Mouse (Mus musculus) embryo, embryonic 10 days (tissue): ENCODE data around the gene Camkv.

Experiments used
- DNase-seq: peaks from one replicate; pipeline ENCODE4 v3.0.0-alpha.2; 2015; ENCODE audit warnings: low spot score

Gene Camkv

DNA sequence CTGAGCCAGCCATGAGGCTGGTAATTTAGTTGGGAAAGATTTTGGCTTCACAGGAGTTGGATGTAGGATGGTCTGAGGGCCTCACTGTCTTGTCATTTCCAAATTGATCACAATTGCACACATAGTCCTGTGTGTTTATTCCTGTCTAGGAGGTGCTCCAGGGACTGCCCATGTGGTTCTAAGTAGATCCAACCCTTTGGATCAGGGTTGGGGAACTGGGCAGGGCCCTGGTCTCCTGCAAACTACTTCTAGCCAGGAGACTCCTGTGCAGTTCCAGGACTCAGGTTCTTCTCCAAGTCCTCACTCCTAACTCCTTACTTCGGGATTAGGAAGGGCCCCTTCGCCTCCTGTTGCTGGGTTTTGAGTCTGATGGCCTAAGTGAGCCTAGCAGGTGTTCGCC, at the start of gene Camkv:
Camkv (plus strand) TSS at position 301 of the 400 bp plus-strand sequence.
- DNase-seq = no peak

DNA sequence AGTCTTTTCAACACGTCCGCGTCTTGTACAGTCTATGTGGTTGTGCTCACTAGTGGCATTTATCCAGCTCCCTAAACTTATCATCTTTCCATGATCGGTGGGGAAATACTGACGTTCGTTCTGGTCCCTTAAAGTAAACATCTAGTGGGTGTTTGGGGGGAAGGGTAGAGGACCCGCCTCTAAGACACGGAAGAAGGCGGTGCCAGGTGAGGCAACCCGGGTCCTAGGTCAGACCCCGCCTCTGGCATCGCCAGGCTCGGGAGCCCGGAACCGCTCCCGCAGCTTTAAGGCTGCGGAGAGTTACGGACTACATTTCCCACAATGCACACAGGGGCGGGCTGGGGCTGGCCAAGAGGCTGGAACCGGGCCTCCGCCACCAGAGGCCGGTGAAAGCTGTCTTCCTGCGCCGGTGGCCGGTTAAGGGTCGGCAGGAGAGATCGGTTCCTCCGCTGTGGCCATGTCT, 47.6 kb upstream of the Camkv start, which contains the start of gene Mon1a:
Mon1a (plus strand) TSS at position 348 of the 463 bp plus-strand sequence.
- DNase-seq = peak; percentile 89

DNA sequence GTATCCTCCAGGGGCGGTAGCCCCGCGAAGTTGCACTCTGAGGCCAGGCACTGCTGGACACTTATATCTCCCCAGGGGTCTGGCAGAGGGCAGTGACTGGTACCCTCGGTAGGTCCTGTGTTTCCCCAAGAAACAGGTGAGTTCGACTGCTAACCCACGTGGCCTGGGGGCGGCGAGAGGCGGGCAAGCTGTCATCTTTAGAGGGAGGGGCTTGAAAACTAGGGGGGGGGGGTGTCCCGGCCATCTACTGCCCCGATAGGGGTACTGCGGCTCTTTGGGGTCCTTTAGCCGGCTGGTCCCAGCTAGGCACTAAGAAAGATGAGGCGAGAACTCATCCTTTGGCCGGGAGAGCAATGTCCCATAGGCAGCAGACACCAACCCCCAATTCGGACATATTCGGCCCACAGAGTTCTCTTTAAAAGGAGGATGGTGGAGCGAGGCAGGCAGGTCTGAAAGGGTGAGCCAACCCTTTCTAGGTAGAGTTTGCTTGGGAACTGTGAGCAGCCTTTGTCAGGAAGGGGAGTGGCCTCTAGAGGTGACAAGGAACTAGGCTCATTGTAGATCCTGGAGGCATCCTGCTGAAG, 47.1 kb upstream of the Camkv start:
- peak; percentile 42 for DNase-seq

DNA sequence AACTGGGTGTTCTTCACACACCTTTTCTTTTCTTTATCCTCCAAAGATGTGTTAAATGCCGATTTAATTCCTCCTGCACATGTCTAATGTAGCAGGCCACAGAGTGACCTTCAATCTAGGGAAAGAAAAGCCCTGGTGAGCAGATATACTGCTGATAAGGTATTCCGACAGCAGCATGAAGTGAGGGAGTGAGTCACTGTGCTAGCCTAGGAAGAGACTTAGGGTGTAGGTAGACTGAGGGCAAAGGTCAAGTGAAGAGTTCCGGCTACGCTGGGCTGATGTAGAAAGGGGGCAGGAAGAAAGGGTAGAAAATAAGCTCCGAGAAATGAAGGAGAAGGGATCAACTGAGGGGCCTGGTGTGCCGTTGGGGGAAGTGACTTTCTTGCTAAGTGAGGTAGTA, 45.2 kb upstream of the Camkv start:
- DNase-seq = no peak

DNA sequence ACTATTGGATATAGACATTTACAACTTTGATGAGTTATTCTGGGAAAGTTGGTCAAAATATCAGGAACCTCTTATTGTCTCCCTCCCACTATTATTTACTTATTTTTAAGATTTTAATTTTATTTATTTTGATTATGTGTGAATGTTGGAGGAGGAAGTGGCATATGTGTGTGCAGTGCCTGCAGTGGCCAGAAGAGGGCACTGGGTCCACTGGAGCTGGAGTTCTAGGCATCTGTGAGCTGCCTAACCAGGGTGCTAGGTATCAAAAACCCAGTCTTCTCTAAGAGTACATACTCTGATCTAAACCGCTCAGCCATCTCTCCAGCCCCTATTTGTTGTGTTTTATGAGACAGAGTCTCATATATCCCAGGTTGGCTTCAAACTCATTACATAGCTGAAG, 44.5 kb upstream of the Camkv start:
- no peak for DNase-seq

DNA sequence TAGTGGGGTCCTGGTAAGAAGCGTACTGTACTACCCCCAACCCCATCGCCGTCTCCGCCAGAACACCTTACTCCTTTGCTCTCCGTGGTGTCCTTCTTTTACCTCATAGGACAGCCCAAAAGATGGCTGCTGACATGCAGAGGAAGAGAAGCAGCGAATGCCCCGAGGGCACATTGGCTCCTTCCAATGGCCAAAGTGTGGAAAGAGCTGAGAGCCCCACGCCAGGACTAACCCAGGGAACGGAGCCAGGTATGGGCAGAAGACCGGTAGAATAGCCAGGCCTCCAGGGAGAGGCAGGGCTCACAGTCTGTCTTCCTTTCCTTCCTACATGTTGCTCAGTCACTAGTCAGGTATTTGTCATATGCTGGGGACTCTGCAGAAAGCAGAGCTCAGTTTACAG, 36.9 kb upstream of the Camkv start:
- DNase-seq = no peak

DNA sequence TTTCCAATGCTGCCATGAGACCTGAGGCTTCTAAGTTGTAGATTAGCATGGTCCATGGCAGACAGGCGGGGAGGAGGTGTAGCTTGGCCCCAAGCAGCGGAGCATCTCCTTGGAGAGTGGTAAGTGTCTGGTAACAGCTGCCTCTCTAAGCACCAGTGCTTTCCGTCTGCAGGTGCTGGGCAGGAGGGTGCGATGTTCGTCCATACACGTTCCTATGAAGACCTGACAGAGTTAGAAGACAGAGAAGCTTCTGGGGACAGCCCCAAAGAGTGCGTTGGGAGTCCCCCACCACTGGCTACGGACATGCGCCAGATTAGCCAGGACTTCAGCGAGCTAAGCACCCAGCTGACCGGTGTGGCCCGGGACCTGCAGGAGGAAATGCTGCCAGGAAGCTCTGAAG, 35.6 kb upstream of the Camkv start:
- no peak for DNase-seq

DNA sequence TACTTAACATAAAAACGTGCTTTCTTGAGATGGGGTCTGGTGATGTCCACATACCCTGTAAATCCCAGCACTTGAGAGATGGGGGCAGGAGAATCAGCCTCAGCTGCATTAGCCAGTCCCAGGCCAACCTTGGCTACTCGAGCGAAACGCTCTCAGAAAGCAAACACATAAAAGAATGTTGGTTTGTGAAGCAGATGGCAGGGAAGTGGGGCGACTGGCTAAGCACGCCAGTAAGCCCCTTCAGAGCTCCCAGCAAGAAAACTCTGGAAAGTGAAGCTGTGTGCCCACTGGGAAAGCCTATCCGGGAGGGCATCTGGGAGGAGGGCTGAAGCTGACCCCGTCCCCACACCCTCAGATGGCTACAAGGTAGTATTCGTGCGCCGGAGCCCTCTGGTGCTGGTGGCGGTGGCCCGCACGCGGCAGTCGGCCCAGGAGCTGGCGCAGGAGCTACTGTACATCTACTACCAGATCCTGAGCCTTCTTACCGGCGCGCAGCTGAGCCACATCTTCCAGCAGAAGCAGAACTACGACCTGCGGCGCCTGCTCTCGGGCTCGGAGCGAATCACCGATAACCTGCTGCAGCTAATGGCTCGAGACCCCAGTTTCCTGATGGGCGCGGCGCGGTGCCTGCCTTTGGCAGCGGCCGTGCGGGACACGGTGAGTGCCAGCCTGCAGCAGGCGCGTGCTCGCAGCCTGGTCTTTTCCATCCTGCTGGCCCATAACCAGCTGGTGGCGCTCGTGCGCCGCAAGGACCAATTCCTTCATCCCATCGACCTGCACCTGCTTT, 34.4 kb upstream of the Camkv start:
- peak; percentile 91 for DNase-seq

DNA sequence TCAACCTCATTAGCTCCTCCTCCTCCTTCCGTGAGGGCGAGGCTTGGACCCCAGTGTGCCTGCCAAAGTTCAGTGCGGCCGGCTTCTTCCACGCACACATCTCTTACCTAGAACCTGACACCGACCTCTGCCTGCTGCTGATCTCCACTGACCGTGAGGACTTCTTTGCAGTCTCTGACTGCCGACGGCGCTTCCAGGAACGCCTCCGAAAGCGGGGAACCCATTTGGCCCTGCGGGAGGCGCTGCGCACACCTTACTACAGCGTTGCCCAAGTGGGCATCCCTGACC, 33.9 kb upstream of the Camkv start:
- no peak for DNase-seq

DNA sequence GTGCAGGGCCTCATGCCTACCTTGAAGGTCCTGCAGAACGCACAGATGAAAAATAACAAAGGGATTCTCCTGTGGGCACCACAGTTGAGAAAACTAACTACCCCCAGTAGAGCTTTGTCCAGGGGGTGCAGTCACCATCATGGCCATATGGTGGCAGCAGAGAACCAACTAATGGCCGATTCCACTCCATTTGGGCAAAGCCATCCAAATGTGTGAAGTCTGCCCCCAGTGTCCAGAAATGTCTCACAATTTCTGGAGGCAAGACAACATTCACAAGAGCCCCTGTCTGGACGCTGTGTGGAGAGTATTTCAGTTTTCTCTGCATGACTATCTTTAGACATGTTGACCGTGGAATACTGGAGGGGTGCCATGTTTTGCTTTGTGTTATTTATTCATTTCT, 30.7 kb upstream of the Camkv start:
- peak; percentile 94 for DNase-seq

DNA sequence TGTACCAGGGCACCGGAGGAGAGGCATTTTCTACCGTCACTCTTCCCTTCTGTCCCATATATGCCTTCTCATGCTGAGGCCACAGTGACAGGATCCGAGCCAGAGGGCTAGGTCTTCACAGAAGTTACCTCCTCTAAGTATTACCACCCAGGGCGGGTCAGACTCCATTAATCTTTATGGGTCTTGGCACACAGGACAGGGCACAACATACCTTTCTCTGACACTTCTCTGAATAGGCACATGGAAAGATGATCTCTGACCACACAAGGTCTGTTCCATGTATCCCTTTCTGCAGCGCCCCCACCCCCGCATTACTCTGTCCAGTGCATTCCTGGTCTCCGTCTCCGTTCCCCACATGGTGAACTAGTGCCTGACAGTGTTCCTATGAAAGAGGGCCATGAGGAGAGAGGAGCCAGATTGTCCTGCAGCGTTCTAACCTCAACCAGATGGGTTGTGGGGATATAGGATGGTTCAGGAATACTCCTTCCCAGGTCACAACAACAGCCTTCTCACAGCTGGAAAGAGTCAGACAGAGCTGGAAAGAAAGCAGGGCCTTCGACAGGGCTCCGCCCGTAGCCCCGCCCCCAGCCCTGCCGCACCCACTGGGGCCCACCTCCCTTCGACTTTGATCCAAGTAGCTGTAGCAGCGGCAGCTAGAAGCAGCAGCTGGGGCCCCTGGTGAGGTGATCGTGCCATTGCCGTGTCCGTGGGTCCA, 29.1 kb upstream of the Camkv start, which contains the start of gene Mst1r:
Mst1r (plus strand) TSS at position 622 of the 715 bp plus-strand sequence.
- peak; percentile 75 for DNase-seq

DNA sequence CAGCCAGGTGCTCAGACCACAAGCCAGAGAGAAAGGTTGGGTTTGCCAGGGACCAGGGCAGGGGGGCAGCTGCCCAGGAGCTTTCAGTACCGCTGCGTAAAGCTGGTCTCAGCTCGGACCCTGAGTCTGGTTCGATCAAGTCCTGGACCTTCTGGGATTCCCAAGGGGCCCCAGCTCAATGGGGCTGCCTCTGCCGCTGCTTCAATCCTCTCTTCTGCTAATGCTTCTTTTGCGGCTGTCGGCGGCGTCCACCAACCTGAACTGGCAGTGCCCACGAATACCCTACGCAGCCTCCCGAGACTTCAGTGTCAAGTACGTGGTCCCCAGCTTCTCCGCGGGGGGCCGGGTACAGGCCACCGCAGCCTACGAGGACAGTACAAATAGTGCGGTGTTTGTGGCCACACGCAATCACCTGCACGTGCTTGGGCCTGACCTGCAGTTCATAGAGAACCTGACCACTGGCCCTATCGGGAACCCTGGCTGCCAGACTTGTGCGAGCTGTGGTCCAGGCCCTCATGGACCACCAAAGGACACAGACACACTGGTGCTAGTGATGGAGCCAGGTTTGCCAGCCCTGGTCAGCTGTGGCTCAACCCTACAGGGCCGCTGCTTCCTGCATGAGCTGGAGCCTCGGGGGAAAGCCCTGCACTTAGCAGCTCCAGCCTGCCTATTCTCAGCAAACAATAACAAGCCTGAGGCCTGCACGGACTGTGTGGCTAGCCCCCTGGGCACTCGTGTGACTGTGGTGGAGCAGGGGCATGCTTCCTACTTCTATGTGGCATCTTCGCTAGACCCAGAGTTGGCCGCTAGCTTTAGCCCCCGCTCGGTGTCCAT, 28.3 kb upstream of the Camkv start:
- no peak for DNase-seq

DNA sequence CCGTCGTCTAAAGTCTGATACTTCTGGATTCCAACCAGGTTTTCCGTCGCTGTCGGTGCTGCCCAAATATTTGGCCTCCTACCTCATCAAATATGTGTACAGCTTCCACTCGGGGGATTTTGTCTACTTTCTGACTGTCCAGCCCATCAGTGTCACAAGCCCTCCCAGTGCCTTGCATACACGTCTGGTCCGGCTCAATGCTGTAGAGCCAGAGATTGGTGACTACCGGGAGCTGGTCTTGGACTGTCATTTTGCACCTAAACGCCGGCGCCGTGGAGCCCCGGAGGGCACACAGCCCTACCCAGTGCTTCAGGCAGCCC, 27.7 kb upstream of the Camkv start:
- no peak for DNase-seq

DNA sequence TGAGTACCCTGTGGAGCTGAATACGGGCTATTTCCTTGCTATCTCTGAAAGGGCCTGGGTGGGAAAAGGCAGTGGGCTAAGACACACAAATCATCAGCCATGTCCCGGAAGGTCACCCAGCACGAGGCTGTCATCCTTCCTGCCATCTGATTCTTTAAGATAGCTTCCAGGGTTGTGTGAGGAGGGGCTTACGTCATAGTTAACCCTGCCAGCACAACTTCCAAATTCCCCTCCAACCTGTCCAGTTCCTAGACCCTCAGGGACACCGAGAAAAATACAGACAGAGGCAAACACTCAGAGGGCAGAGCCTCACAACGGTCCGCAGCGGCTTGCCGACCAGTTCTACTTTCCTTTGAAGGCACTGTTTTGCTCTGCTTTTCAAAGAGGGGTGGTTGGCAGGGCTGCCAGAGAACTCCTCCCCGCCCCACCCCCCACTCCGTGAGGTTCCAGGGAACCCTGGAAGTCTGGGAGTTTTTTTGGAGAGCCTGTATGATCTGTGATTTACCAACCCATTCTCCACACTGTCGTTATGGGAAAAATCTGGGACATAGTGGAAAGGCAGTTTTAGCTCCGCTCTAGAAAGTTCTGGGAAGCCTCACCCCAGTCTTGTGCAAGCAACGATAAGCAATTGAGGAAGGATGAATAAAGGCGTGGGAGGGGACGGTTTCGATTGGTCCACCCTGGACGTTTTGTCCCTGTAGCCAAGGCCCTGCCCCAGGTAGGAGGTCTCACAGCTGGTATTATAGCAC, 26.9 kb upstream of the Camkv start:
- no peak for DNase-seq

DNA sequence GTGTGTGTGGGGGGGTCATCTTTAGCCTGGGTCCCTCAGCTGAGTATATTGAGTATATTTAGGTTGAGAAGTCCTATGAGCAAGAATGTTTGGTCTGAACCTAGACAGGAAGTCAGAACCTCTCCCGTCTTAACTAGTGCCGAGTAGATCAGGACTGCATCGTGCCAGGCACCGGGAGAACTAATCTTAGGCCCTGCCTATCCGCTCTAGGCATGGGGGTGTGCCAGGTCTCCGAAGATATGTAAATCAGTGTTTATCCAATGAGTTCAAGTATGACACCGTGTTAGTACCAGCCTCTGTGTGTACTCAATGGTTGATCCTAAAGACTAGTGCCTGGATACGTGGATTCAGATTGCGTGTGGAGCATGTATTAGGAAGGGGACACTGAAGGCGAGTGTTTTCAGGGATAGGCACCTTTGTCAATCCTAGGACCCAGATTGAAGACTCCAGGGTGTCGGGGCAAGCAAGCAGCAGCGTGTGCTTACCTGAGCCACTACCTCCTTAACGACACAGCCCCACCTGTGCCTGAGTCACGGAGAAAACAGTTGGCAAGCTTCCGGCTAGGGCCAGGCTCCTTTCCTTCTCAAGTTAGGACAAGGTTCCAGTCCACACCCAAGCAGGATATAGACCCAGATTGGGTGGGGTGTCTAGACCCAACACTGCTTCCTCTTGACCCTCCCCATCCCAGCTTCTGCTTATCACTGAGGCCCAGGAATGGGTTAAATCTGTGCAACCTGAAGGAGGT, 25.3 kb upstream of the Camkv start:
- no peak for DNase-seq

DNA sequence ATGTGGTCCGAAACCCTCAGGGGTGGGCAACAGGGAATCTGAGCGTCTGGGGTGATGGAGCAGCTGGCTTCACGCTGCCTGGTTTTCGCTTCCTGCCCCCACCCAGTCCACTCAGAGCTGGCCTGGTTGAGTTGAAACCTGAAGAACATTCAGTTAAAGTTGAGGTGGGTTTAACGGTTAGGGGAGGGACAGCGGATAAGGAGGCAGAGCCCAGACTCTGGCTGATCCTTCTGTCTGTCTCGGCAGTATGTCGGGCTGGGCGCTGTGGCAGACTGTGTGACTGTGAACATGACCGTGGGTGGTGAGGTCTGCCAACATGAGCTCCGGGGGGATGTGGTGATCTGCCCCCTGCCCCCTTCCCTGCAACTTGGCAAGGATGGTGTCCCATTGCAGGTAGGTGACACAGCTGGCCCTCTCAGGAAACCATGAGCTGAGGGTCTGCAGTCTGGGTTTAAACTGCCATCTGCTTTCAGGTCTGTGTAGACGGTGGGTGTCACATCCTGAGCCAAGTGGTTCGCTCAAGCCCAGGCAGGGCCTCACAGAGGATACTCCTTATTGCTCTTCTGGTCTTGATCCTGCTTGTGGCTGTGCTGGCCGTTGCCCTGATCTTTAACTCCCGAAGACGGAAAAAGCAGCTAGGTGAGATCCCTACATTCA, 20.6 kb upstream of the Camkv start:
- no peak for DNase-seq

DNA sequence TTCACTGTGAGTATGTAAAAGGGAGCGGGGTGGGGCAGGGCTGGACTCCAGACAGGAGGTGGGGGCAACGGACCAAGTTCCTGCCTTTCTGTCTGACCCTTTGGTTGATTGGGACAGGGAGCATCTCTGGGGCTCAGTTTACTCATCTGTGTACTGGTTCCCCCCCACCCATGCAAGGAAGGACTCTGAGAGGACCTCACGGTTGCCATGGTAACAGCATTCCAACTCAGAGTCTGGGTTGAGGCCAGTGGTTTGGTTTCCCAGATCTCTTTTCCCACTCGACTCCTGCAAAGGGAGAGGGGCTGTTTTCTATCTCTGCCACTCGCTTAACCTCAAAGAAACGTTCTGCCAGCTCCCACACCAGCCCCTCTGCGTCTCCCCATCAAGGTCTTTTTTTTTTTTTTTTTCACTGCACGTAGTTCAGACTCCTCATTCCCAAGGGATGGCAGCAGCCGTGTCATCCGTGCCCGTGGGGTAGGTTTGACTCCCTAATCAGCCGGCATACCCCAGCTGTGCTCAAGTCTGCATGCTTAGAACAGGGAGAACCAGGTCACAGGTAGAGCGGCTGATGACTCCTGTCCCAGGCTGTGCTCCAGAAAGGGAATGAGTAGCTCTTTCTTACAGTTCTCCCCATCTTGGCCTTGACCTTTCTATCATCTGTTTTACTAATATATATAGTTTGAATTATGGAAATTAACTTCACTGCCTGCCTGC, 17.4 kb upstream of the Camkv start:
- peak; percentile 78 for DNase-seq

DNA sequence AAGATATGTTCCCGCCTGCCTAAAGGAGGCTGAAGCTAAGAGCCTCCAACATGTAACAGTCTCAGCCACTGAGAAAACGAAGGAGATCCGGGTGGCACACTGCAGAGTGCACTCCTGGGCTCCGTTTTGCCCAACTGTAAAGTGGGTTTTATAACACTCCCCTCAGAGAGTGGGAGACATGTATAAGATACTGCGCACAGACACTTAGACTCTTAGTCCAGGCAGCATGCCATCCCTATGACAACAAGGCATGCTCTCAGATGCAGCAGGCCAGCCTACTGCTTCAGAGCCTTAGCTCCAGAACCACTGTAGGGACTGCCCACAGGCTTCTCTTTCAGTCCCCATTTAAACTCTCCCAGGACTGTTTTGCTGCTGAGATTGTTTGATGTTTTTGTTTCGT, 16.6 kb upstream of the Camkv start:
- no peak for DNase-seq

DNA sequence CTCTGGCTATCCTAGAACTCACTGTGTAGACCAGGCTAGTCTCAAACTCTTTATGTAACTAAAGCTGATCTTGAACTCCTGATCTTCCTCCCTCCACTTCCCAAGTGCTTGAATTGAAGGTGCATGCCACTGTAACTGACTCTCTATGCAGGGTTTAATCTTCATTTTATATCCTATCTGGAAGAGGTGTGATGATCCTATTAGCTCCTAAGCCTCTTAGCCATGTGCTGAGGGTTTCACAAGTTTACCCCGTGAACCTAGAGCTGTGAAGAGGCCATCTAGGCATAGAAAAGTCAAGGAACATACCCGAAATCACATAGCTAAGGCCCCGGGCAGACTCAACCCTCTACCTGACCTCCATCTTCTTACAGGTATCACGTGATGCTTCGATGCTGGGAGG, 16.0 kb upstream of the Camkv start:
- no peak for DNase-seq

DNA sequence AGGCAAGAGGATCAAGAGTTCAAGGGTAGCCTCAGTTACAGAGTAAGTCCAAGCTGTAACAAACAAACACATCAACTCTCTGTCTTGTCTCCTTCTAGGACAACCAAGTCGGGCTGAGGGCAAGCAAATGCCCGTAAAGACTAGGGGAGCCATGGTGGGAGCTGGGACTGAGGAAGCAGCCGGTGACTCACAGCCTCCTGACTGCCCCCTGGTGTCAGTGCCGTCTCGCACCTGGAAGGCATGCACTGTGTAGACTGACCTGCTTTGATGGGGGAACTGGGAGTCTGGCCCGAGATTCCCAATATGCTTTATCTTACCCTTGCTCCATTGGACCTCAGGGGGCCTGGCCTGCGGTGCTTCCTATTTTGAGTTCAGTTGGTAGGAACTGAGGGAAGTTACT, 12.5 kb upstream of the Camkv start:
- peak; percentile 68 for DNase-seq
